Mouse (Mus musculus) erythroblast, embryonic 14.5 days (primary cell): ENCODE results near the gene Klf1. TPM values are rescaled to one million over a fixed set of nuclear protein-coding genes. Genes with fewer than 3 reads are reported as not detected.
A peak's percentile ranks its signal among the peaks of the same experiment; 100 is the strongest.

Experiments used
- H3K27me3 ChIP-seq: 2 replicates; pipeline ENCODE4 v1.6.1; 2012; ENCODE audit warnings: inconsistent platforms; ENCODE audit not compliant: control insufficient read depth
- H3K36me3 ChIP-seq: 2 replicates; pipeline ENCODE4 v1.6.1; 2012; ENCODE audit warnings: mild to moderate bottlenecking, inconsistent platforms; ENCODE audit not compliant: control insufficient read depth
- H3K4me1 ChIP-seq: 2 replicates; pipeline ENCODE4 v1.6.1; 2012; ENCODE audit warnings: inconsistent platforms; ENCODE audit not compliant: control insufficient read depth
- H3K4me3 ChIP-seq: replicated peaks from 2 replicates; pipeline ENCODE3; 2012; ENCODE audit warnings: moderate library complexity, mild to moderate bottlenecking, inconsistent platforms
- H3K9me3 ChIP-seq: 2 replicates; pipeline ENCODE4 v1.6.1; 2012; ENCODE audit warnings: low read length, inconsistent platforms, mixed read lengths; ENCODE audit not compliant: control insufficient read depth
- GATA1 ChIP-seq: IDR thresholded peaks from 2 replicates; pipeline ENCODE4 v1.6.1; 2012; ENCODE audit warnings: low read length, inconsistent platforms, mixed read lengths
- TAL1 ChIP-seq: IDR thresholded peaks from 3 replicates; pipeline ENCODE4 v1.6.1; 2012; ENCODE audit warnings: low read length, inconsistent platforms, mixed read lengths
- polyA plus RNA-seq: library from polyadenylated mRNA; stranded (reverse); fragments of >175 nt; gene quantifications from 2 replicates; pipeline ENCODE4 v1.2.3, GENCODE M21; 2012

The Klf1 gene
- polyA plus RNA-seq, 1 experiment, result 362 TPM

DNA sequence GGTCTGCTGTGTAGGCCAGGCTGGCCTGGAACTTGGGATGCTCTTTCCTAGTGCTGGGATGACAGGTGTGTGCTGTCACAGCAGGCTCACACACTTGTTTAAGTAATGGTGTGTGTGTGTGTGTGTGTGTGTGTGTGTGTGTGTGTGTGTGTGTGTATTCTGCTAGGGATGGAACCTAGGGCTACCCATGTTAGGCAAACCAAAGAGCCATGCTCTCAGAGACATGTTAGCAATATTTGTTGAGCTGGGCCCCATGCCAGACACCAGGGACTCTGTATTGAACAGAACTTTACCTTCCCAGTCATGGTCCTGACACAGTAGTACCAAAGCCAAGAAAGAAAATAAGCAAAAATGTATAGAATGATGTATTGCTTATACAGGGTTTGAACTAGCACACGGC is 25.8 kb downstream of the Klf1 start:
- Histone ChIP-seq H3K9me3 (no peaks in the 10 kb centered on the region; the same call in 1 of the 2 replicates), H3K4me1 (peaks cover 10% of the 10 kb centered on the region), H3K27me3 (peaks cover 68% of the 10 kb centered on the region), H3K4me3 (no peak overlapping the region), H3K36me3 (no peaks in the 10 kb centered on the region)
- no peak for TF ChIP-seq GATA1
- no peak for TF ChIP-seq TAL1

GRCm38 (mm10) chr8:84928456-84929306 is 27.0 kb downstream of the Klf1 start:
- no peaks in the 10 kb centered on the region; the same call in 1 of the 2 replicates for H3K9me3 ChIP-seq
- no peak for TF ChIP-seq GATA1
- no peak for TF ChIP-seq TAL1
- peaks cover 10% of the 10 kb centered on the region for H3K4me1 ChIP-seq
- H3K4me3 ChIP-seq, result no peak overlapping the region
- peaks cover 75% of the 10 kb centered on the region for H3K27me3 ChIP-seq
- no peaks in the 10 kb centered on the region for H3K36me3 ChIP-seq

DNA sequence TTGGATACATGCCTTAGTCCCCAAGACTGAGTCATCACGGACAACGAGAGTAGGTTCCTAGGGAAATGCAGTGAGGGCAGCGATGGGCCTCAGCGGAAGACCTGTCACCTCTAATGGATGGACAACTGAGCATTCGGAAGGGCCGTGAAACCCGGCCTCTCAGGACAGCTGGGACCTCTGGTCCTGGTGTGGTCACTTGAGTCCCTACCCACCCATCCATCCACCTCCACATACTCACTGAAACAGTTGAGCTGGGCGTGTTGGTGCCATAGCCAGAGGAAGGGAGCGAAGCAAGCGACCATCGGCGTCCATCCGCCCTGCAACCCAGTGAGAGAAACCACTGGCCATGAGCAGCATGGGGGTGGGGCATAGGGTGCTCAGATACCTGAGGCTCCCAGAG is 28.9 kb downstream of the Klf1 start:
- Histone ChIP-seq H3K9me3 (no peaks in the 10 kb centered on the region; the same call in 1 of the 2 replicates), H3K4me3 (no peak overlapping the region), H3K4me1 (peaks cover 19% of the 10 kb centered on the region), H3K36me3 (no peaks in the 10 kb centered on the region), H3K27me3 (peaks cover 86% of the 10 kb centered on the region)
- TF ChIP-seq GATA1 (no peak), TAL1 (no peak)

- no peak for TF ChIP-seq GATA1
- no peak overlapping the region for H3K4me3 ChIP-seq
- H3K36me3 ChIP-seq, result no peaks in the 10 kb centered on the region
- peaks cover 8% of the 10 kb centered on the region; the same call in 1 of the 2 replicates for H3K9me3 ChIP-seq
- H3K27me3 ChIP-seq, result peaks cover 97% of the 10 kb centered on the region
- H3K4me1 ChIP-seq, result peaks cover 41% of the 10 kb centered on the region
Measured at GRCm38 (mm10) chr8:84933767-84934559, 32.2 kb downstream of the Klf1 start.

DNA sequence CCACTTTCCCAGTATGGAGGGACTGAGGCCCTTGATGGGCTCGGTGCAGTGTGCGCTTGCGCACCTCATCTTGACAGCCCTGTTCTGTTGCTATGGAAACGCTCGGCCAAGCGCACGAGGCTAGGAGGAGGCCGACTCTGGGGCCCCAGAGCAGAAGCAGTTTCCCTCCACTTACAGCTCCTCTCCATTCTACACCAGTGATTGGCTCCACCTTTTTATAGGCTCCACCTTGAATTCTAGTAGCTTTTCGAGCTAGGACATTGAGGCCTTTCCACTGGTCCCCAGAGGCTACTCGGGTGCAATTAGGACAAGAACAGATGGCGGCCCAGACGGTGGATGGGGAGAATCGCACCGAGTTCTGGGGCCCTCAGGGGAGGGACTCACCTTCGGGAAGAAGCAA is 33.1 kb downstream of the Klf1 start:
- peaks cover 8% of the 10 kb centered on the region; the same call in 1 of the 2 replicates for H3K9me3 ChIP-seq
- peaks cover 37% of the 10 kb centered on the region for H3K4me1 ChIP-seq
- TF ChIP-seq TAL1 (no peak), GATA1 (no peak)
- H3K4me3 ChIP-seq, result no peak overlapping the region
- peaks cover 93% of the 10 kb centered on the region for H3K27me3 ChIP-seq
- no peaks in the 10 kb centered on the region for H3K36me3 ChIP-seq

DNA sequence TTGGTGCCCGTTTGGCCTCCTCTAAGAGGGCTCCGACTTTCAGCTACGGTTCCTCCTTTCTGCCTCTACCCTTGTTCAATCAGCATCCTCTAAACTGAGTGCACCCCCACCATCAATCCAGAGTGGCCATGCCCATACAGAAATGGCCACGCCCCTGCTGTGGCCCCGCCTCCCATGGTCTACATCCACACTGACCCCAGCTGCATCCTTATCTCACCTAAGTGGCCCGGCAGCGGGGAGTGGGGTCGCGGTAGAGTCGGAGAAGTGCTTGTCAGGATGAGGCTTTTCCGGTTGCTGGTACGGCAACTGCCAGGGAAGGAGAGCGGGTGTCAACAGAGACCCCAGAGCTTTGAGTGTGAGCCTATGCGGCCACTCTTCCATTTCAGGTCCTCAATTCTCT is 33.8 kb downstream of the Klf1 start:
- H3K27me3 ChIP-seq, result peaks cover 91% of the 10 kb centered on the region
- H3K4me3 ChIP-seq, result no peak overlapping the region
- no peaks in the 10 kb centered on the region for H3K36me3 ChIP-seq
- TF ChIP-seq GATA1 (no peak), TAL1 (no peak)
- H3K9me3 ChIP-seq, result peaks cover 8% of the 10 kb centered on the region; the same call in 1 of the 2 replicates
- H3K4me1 ChIP-seq, result peaks cover 37% of the 10 kb centered on the region

DNA sequence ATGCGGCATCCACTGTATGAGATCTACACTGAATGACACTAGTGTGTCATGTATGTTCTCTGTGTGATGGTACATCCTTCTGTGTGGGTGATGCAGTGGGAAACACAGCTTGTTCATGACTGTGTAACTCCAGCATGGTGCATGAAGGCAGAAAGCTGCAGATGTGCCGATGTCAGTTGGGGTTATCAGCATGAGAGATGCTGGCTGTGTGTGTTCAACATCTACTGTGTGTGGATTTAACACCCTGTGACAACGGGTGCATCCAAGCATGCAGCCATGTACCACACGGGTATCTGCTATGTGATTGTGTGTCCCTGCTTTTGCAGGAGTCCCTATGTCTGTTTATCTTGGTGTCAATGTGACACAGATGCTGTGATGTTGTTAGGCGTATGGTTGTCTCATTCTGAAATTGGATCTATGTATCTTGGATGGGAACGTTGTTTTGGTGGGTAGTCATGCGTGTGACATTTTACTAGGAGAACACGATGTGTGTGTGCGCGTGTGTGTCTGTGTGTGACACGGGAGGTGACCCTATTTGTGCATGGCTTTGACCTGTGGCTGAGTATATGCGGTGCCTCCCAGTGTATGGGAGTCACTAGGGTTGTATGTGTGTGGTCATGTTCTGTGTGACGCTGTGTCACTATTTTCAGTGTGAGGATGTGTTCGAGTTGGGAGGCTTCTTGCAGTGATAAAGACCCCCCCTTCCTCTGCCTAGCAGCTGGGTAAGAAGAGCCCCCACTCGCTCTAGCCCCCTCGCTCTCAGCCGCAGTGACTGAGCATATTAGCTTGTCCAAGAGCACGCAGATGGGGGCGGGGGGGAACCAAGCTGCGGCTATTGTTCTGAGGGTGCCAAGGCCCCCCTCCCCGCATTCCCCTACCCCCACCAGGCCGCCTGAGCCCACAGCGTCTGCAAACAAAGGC is 34.6 kb downstream of the Klf1 start:
- Histone ChIP-seq H3K4me3 (peak overlapping the region; percentile 55), H3K9me3 (peaks cover 8% of the 10 kb centered on the region; the same call in 1 of the 2 replicates), H3K27me3 (peaks cover 90% of the 10 kb centered on the region), H3K4me1 (peaks cover 37% of the 10 kb centered on the region), H3K36me3 (no peaks in the 10 kb centered on the region)
- TF ChIP-seq GATA1 (no peak), TAL1 (no peak)

GRCm38 (mm10) chr8:84936962-84937546 is 35.3 kb downstream of the Klf1 start, which contains the start of gene Mast1:
TSS of gene Mast1 (minus strand) at chr8:84937359.
- H3K27me3 ChIP-seq, result peaks cover 88% of the 10 kb centered on the region
- H3K9me3 ChIP-seq, result peaks cover 8% of the 10 kb centered on the region; the same call in 1 of the 2 replicates
- TF ChIP-seq GATA1, result no peak
- TF ChIP-seq TAL1, result no peak
- peak within 1 kb of the TSS; percentile 55 for H3K4me3 ChIP-seq
- peaks cover 37% of the 10 kb centered on the region for H3K4me1 ChIP-seq
- H3K36me3 ChIP-seq, result no peaks in the 10 kb centered on the region
